Mouse (Mus musculus): ENCODE data around the gene Relch.

GRCm38 (mm10) chr1:105752196-105752595 lies 88.5 kb downstream of the Relch start:
- TF ChIP-seq CEBPB (IDR thresholded peaks at IDR 0.05; ENCODE audit: insufficient read depth, poor library complexity, severe bottlenecking) (no peak), POLR2AphosphoS2 (IDR thresholded peaks at IDR 0.05; ENCODE audit: insufficient read length, low read depth) (no peak), POLR2A (IDR thresholded peaks at IDR 0.05; ENCODE audit: insufficient read length, low read depth) (no peak), USF1 (IDR thresholded peaks at IDR 0.05; ENCODE audit: low read depth) (no peak), MAX (IDR thresholded peaks at IDR 0.05; ENCODE audit: low read depth) (no peak), TCF3 (IDR thresholded peaks at IDR 0.05; ENCODE audit: insufficient read length, low read depth) (no peak), MYOG (IDR thresholded peaks at IDR 0.05; ENCODE audit: control insufficient read depth in 1 of 3, insufficient read depth in 1 of 3, insufficient read length in 2 of 3, low read depth in 2 of 3) (no peak), SRF (IDR thresholded peaks at IDR 0.05; ENCODE audit: control insufficient read depth, insufficient read length, low read depth) (no peak), TCF12 (IDR thresholded peaks at IDR 0.05; ENCODE audit: insufficient read depth, poor library complexity, severe bottlenecking) (no peak)

Data from myocyte (in vitro differentiated cells).